Mouse (Mus musculus): Measurements from ENCODE around the gene Atm.
A peak's percentile ranks its signal among the peaks of the same experiment; 100 is the strongest.

Atm gene

DNA sequence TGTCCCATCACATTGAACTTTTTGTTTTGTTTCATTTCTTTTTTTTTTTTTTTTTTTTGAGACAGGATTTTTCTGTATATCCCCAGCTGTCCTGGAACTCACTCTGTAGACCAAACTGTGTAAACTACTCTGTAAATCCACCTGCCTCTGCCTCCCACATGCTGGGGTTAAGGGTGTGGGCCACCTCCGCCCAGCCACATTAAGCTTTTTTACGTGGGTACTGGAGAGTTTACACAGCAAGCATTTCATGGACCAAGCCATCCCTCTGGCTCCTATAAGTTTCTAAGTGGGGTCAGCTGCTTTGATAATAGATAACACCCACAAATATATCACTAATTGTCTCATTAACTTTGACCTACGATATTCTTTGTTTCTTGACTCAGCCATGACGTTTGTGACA lies 128.0 kb downstream of the Atm start:
- no peak for DNase-seq

- DNase-seq: peak; percentile 56 to 78
Measured at GRCm38 (mm10) chr9:53404753-53405722, 131.5 kb downstream of the Atm start.

- no peak for DNase-seq
Measured at GRCm38 (mm10) chr9:53404050-53404752, 132.3 kb downstream of the Atm start.

DNA sequence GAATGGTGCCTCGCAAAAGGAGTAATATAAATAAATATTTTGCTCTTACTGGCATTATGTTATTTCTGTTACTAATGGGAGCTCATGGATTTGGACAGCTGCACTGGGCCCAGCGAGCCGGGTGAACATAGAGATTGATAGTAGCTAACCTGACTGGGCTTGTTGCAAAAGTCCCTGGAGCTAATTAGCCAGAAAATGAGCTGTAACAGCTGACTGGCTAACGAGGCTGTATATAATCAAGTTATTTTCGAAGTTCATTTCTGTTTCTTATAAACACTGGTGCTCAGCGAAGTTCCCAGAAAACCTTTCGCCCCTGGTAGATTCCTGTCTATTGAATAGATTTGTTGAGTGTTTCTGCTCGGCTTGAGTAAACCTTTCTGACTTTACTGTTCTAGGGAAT lies 133.5 kb downstream of the Atm start:
- DNase-seq: no peak

GRCm38 (mm10) chr9:53402291-53402711 lies 134.2 kb downstream of the Atm start, which contains the start of gene 4930550C14Rik:
Gene 4930550C14Rik, plus strand, starts transcription at chr9:53402325.
- DNase-seq: no peak

DNA sequence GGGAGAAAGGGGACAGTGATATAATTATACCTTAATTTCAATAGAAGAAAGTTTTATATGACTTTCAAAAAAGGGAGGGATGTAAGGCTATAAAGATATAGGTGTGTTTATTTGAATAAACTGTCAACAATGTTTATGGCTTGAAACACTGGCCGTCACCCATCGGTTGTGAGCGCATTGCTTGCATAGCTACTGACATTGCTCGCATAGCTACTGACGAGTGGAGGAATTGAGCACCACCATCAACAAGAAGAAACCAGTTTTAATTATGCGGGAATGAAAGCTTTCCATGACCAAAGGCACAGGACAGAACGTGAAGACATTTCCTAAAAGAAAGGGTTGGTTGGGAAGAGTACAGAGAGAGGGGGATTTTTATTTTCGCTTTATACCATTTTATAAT lies 135.4 kb downstream of the Atm start:
- DNase-seq: no peak

GRCm38 (mm10) chr9:53400696-53401095 lies 135.8 kb downstream of the Atm start:
- DNase-seq: no peak

- no peak for DNase-seq
Measured at GRCm38 (mm10) chr9:53399537-53399936, 137.0 kb downstream of the Atm start.

- DNase-seq: peak; percentile 72 to 87
Measured at GRCm38 (mm10) chr9:53398388-53398700, 138.2 kb downstream of the Atm start.

GRCm38 (mm10) chr9:53397685-53398387 lies 138.7 kb downstream of the Atm start:
- no peak for DNase-seq

DNA sequence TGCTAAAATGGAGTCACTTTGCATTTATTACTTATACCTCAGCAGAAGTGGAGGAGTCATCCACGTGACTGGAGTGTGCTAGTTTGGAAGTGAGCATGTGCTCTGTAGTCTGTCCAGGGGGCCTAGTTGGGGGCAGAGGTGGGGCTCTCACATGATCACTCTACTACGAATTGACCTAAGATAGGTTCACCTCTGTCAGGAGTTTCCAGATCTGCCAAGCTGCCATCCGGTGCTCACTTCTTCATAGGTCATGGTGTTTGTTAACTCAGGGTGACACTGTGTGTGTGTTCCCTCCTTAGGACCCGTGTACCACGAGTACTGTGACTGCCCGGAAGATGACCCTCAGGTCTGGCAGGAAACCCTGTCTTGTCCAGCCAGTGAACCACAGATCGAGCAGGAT lies 146.4 kb downstream of the Atm start:
- DNase-seq: no peak

Measured in cerebellum, postnatal 25 days (tissue).